Mouse (Mus musculus): Measurements from ENCODE around the gene Eno3.
A peak's percentile ranks its signal among the peaks of the same experiment; 100 is the strongest.

Gene Eno3

DNA sequence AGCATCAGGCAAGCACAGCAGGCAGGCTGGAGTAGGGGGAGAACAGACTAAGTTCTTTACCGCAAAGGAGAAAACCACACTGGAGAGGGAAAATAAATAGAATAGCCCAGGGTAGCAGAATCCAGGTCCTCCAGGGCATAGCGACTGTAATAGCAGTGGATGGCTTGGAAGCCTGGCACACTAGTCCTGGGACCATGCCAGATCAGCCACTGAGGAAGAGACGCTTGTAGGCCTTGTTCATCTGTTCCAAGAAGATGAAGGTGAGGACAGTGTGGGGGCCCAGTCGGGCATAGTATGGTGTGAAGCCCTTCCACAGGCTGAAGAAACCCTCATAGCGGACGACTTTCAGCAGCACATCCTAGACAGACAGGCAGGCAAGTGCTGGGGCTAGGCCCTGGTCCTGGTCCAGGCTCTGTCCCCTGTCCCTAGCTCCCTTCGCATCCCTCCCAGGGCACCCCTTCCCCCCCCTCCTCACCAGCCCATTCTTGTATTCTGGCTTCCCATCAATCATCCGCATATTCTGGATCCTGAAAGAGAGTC is 12.4 kb upstream of the Eno3 start:
- no peak for DNase-seq

DNA sequence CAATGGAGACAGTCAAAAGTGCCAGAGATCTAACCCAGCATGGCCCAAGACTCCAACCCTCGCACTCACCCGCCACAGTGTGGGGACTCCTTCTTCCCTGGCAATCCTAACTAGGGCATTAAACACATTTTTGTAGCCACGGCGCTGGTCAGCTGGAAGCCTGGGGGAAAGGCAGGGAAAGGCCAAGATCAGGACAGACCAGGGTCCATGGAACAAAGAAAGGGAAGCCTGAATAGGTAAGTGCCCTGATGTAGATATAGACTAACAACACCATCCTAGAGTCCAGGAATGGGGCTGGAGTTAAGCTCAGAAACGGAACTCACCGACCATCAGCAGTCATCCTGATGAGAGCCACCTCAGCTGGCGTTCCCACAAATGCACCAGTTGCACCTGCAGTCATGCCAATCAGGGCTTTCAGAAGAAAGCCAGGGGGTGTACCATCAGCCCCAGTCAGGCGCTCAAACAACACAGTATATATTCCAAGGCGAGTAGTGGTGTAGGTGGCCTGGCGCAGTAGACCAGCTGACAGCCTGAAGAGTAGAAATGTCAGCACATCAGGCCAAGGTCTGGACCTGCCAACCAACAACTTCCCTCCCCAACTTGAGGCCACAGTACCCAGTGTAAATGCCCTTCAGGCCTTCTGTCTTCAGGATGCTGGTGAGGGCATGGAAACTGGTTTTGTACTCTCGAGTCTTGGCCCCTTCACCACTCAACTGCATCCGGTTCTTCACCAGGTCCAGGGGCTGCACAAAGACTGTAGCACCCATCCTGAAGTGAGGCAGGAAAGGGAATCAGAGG is 11.3 kb upstream of the Eno3 start:
- no peak for DNase-seq

DNA sequence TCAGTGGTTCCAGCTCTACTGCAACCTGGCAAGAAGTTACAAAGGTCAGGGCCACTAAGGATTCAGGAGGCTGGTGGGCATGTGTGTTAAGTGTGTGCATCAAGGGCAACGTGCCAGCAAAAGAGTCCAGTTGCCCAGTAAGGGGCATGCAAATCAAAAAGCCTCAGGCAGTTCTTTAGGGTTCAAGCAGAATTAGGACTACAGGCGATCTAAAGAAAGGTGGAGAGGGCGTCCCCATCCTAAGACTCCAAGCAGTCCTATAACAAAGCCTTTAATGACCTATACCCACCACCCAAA is 10.8 kb upstream of the Eno3 start:
- no peak for DNase-seq

DNA sequence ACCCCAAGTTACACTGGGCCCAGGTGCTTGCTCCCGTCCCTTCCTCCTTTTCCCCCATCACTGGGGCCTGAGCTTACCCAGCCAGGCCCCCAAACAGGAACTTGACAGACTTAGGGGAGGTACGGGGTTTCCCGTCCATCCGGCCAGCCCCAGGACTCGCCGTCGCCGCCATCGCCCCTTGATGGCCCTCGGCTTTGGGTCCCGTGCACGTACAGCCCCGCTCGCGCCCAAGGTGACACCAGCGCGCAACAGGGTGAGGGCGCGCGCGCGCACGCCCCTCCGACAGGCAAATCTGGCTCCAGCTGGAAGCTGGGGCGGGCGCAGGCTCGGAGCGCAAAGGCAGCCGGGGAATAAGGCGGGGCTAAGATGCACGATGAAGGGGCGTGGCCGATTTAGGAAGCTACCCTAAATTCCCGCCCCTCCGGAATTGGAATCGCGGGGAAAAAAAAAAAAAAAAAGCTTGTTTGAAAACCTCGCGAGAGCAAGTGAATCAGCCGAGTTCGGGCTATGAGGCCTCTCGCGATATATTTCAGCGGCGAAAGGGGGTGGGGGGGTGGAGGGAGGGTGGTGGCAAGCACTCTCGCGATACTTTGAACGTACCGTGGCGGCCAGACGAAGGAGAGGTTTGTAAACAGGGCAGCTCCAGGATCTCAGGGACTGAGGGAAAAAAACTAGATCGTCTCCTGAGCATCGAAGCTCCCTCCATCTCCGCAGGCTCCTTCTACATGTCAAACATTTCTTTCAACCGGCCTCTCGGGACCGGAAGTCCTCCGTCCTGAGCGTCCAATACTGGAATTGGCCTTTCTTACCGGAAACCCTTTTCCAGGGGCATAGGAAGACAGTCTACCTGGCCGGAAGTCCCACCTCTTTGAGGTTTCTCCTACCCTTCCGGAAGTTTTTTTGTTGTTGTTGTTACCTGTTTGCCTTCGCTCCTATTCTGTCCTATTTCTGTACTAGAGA is 10.0 kb upstream of the Eno3 start, which contains the start of the genes Rnf167 and Slc25a11:
Rnf167 (plus strand) TSS at position 545 of the 960 bp plus-strand sequence.
Slc25a11 (minus strand) TSS at position 789 of the 960 bp plus-strand sequence.
- peak; percentile 100 for DNase-seq

DNA sequence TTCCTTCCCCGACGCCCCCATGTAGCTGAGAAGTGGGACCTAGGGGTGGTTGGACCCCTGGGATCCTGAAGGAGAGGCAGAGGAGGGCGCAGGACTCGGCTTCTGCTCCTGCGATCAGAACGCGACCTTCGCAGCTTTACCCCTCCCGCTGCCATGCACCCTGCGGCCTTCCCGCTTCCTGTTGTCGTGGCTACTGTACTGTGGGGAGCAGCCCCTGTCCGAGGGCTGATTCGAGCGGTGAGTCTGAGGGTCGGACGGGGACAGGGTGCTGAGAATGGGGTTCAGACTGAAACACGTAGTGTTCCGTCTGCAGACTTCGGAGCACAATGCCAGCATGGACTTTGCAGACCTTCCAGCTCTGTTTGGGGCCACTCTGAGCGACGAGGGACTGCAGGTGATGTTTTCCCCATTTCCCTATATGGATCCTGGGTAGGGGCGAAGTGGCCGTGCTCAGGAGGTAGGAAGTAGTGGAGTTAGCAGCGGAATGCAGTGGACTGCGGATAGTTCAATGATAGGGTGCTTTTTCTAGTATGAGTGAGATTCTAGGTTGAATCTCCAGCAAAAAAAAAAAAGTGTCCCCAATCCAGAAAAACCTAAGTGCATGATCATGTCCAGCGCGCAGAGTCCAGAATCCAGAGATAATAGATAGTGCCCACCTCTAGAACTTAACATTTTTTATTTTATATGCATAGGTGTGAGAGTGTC is 9.1 kb upstream of the Eno3 start:
- DNase-seq: peak; percentile 25

DNA sequence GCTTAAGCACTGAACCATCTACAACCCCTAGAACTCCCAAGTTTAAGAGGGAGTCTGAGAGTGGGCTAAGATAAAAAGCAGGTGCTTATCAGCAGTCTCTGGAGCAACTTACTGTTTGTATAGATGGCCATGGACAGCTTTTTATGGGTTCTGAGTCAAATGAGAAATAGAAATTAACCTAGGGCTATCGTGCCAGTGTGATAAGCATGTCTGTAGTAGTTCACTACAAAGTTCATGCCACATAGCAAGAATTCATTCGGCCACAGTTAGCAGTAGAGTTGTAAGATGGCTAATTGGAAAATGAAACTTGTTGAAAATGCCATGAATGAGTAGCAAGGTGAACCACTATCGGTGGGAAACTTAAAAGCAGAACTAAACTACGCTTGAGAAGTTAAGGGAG is 8.5 kb upstream of the Eno3 start:
- DNase-seq: no peak

DNA sequence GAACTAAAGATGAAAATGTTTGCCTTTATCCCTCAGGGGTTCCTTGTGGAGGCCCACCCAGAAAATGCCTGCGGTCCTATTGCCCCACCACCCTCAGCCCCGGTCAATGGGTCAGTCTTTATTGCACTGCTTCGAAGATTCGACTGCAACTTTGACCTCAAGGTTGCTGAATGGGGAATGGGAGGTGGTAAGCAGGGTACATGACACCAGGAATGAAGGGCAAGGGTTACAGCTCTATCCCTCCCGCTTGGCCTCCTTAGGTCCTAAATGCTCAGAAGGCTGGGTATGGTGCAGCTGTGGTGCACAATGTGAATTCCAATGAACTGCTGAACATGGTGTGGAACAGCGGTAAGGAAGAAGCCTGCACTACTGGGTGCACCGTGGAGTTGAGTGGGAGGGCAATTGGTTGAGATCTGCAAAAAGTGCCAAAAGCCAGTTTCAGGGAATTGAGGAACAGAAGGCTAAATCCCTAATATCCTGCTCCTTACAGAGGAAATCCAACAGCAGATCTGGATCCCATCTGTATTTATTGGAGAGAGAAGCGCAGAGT is 7.7 kb upstream of the Eno3 start:
- DNase-seq: no peak

DNA sequence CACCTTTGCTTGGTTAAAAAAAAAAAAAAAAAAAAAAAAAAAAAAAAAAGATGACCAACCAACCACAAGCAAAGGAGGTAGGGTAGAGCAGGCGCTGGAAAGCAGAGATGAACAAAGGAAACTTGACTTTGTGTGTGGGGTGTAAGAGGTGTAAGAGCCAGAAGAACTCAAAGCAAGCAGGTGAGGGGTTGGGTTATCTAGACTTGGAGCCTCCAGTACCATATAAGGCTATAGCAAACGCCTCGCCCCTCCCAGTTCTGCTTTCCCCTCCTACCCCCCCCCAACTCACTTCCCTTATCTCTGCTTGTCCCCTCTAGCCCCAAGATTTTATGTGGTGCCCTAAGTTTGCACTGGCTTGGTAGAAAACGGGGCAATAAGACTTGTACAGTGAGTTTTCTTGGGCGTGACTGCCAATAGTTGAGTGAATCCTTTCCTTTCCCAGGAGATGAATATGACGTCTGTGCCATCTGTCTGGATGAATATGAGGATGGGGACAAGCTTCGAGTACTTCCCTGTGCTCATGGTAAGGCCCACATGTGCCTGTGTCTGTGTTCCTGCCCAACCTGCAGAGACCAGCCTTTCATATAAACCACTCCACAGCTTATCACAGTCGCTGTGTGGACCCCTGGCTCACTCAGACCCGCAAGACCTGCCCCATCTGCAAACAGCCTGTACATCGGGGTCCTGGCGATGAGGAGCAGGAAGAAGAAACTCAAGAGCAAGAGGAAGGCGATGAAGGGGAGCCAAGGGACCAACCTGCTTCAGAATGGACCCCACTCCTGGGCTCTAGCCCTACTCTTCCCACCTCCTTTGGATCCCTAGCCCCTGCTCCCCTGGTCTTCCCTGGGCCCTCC is 6.5 kb upstream of the Eno3 start:
- DNase-seq: no peak

DNA sequence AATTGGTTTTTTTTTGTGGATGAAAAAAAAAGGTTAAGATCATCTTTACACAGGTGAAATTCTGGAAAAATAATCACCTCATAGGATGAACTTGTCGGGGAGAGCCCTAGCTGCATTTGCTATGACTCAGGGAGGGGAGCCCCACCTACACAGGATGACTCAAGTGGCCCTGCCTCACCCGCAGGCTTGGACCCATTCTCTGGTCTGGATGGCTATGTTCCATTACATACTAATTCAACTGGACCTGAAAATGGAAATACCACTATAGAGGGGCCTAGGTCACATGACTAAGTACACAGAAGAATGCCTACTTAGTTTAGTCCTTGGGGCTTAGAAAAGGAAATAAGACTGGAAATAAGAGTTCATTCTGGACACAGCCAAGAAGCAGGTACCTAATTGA is 5.6 kb upstream of the Eno3 start:
- DNase-seq: no peak

DNA sequence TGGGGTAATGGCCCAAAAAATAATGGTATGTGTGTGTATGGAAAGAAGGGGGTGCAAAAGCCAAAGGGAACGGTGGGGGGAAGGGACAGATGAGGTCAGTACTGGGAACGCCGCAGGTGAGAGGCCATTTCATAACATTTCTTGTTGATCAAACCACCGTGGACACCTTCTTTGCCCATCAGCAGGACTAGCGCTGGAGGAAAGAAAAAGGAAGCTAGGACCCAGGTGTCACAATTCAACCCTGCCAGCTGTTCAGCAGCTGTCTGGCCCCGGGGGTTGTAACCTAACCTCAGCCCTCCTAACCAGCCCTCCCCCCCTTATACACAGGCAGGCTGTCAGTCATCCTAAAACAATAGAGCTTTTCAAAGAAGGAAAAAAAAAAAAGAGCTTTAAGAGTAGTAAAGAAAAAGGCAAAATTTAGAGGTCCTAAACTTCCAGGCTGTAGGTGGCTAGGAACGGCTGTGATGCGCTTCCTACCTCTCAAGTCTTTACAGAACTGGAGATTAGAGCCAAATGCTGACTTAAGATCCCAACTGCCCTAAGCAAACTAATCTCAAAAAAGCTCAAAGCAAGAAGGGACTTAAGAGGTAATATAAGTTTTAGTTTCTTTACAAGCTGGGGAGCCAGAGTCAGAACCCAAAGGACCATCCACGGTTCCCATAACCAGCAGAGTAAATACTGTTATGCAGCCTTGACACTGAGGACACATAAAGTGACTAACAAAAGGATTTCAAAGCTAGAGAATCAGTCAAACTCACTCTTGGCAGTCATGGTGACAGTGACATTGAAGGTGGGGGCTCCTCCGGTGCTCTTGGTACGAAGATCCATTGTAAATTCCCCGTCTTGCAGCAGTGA is 4.7 kb upstream of the Eno3 start:
- DNase-seq: peak; percentile 62

DNA sequence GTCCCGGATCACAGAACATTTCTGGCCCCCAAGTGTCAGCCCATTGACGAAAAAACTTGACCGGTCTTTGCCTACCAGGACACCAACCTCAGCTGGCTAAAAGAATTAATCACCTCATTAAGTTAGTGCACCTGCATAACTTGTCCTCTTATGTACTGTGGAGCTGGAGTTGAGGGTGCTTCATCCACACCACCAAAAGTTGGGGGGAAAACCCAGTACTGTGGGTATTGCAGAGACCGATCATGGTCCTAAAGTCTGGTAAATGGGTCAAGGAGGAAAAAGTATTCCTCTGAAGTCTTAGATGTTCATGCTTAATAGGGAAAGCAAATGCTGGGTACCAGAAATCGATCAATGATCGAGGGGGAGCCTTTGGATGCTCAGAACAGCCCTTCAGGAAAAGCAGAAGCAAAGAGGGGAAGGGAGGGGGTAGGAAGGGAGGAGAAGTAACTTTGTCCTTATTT is 4.1 kb upstream of the Eno3 start:
- DNase-seq: no peak

DNA sequence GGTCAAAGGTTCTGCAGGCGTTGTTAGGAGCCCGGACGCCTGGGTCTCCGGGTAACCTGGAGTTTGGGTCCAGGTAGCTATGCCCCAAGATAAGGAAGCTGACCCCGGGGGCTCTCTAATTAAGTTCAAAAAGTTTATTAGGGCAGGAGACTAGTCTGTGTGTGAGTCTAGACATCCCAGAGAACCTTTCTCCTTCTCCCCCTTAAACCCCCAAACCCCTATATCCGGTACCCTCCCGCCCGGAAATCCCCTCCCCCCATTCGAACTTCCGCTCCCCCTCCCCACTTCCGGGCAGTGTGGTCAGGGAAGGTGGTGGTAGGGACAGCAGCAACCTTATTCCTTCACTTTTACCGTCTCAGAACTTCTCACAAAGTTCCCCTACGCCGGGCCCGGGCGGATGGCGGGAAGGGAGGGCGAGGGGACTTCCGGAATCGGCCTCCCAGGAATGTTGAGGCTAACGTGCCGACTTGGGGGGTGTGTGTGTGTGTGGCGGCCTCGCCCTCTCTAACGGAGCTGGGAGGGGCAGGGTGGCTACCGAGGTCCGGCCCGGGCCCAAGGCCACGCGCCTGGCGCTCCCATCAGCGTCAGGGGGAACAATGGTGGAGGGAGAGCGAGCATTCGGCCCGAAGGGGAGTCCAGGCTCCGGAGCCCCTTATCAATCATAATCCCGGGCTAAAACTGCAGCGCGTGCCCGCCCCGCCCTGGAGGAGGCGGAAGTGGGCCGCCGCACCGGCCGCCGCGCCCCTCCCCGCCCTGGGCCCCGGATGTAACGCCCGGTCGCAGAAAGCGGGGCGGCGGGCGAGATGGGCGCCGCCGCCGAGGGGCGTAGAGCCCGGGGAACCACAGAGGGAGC is 3.4 kb upstream of the Eno3 start:
- DNase-seq: peak; percentile 85

DNA sequence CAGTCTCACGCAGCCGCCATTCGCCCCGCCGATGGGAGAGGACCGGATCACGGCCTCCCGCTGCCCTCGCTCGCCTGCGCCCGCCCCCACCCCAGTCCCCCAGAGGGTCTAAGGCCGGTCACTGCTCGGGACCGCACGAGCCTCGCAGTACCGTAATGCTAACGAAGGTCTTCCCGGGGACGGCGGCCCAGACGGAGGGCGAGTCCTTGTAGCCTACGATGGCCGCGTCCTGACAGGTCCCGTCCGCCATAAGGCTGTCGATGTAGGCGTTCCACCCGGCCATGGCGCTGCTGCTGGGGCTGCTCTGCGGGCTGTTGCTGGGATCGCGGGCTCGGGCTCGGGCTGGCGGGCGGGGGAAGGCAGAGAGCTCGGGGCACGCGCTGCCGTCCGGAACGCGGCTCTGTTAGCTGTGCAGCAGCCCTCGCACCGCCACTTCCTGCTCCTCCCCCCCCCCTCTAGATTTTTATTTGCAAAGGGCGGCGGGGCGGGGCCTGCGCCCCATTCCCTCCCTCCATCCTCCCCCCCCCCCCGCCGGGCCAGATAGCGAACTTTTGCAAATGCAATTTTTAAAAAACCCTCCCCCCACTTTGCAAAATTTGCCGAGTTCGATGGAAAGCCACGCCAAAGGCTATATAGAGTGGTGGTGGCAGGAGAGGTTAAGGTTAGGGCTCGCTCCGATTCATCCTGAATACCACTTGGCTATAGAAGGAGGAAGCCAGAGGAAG is 2.6 kb upstream of the Eno3 start, which contains the start of gene Pfn1:
Pfn1 (minus strand) TSS at position 447 of the 725 bp plus-strand sequence.
- DNase-seq: peak; percentile 92

DNA sequence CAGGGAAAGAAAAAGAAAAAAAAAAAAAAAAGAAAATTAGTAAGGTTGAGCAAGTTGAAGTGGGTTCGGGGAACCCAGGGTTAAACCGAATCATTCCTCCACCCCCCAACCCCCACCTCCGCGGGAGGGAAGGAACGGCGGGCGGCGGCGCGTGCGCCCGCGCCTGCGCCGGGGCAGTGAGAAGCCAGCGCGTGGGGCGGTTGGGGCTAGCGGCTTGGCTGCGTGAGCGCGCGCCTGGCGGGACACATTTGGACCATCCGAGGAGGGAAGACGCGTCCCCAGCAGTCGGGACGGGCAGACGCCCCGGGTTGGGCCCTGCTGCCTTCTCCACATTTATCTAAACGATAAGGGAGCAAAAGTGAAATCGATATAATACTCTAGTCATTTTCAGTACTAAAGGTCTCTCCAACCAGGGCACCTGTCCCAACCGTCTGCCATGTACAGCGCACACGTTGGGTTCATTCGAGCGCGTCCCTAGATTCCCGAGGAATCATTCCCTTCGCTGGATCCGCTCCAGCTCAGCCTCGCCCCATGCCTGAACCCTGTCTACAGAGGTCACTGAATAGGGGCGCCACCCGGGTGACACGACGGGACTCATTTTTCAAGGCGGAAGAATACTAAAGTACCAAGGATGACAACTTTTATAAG is 2.0 kb upstream of the Eno3 start:
- peak; percentile 94 for DNase-seq

DNA sequence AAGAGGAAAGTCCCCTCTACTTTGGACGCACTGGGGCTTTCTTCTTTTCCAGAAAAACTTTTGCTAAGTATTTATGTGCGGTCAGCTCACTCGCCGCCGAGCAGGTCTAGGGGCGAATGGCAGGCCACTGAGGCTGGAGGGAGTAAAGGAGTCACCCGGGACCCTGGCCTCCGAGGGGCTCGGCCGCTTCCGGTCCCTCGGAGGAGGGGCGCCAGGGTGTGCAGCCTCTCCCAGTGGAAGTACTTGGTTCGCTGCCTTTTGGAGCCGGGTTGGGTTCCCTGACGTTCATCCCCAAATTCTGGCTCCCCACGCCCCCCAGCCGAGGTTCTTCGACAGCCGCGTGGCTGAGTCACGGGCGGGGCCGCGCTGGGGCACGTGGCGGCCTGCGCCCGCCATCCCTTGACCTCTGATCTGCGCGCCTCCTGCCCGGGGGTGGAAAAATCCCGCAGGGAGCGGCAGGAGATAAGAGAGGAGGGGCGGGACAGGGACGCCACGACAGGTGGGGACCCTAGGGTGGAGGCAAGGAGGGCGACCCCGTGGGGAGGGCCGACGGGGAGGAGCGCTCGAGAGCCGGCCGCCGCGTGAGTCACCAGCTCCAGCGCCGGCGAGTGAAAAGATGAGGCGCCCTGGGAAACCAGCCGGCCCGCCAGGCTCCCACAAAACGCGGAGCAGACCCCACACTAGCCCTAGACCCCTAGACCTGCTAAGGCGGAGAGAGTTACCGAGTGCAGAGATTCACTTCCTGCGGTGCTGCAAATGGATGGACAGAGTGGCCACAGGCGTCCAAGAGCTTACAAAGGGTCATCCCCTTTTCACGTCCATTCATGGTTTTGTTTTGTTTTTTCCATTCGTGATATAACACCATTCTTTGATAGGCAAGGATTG is 1.2 kb upstream of the Eno3 start:
- DNase-seq: peak; percentile 81

DNA sequence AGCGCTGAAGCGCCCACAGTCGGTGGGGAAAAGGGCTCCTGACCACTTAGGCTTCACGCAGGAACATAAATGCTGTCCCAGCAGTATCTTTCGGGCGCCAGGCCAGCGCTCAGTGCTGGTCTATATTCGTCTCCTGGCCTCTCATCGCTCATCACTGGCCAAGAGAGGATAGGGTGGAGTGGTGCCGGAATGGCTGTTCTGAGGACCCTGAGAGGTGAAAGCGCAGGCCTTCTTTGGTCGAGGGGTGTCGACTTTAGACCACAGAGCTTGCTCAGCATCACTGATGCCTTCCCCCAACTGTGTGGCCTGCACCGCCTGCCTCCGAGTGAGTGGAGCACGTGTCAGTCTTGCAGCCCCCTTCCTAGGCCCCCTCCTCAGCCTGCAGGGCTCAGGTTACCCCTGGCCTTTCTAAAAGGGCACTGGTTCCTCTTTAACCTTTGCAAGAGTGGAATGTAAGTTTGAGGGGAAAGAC is 510 bp upstream of the Eno3 start:
- peak; percentile 83 for DNase-seq

DNA sequence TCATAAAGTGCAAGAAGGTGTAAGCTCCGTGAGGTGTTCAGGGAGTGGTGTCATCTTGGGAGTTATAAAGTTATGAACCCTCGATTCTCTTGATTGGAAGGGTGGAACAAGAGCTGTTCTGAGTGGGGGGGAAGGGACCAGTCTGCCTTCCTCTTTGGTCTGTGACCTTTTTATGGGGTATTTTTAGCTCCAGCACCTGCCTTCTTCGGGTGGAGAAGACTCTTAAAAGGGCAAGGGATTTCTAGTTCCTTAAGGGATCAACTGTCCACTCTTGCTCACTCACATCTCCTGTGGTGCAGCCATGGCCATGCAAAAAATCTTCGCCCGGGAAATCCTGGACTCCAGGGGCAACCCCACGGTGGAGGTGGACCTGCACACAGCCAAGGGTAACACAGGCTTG is 571 bp downstream of the Eno3 start:
- DNase-seq: no peak

Data from embryo, embryonic 11 days (tissue).